Mouse (Mus musculus) testis, adult 2 months (tissue): ENCODE measurements around the gene Pank3.

Experiments
- CTCF ChIP-seq: fragments of 200-500 bp; IDR thresholded peaks from 2 replicates; pipeline ENCODE4 v1.5.1; 2012; ENCODE audit warnings: low read depth, mild to moderate bottlenecking, inconsistent platforms, low read length, moderate library complexity; ENCODE audit not compliant: control insufficient read depth, insufficient read depth, insufficient replicate concordance
- POLR2A ChIP-seq: fragments of 200-500 bp; IDR thresholded peaks from 2 replicates; pipeline ENCODE4 v1.6.1; 2012; ENCODE audit warnings: low read depth, mild to moderate bottlenecking, inconsistent platforms, low read length, moderate library complexity; ENCODE audit not compliant: control insufficient read depth

- TF ChIP-seq CTCF (no peak), POLR2A (no peak)
Measured at GRCm38 (mm10) chr11:35728200-35728599, 41.1 kb upstream of the Pank3 start.
